Comparison of ENCODE assay signal across 8 mouse cellular contexts in the genomic region with DNA sequence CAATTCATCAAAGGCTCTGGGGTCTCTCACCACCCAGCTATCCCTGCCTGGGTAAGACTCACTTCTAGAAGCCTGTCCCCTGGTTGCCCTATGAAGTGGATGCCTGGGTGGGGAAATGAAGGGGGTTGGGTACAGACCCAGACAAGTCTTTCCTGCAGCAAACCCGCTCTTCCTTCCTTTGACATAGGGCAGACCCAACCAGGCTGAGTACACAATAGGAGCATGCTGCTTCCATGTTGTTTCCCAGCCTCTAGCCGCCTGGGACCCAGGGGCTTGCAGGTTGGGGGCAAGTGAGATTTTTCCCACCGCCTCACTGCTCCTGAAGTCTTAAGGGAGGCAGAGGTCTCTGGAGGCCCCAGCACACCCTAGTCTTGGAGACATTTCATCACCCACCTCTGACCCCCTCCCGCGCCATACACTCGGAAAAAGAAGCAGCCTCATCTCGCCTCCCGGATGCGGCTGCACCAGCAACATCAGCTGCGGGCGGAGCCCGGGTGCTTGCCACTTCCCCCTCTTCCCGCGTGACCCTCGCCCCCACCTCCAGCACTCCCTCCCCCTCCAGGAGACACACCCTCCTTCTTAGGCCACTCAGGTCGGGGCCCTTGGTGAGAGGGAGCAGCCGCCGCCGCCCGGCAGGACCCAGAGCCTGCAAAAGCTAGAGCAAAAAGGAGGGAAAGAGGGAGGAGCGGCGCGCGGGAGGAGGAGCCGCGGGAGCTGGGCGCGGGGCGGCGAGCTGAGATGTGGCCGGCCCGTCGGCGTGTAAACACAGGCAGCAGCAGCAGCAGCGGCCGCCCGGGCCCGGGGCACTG. TPM values are rescaled to one million over a fixed set of nuclear protein-coding genes. Genes with fewer than 3 reads are reported as not detected.
DNase-seq lines count a peak whose midpoint lies in the region; ATAC-seq and TF ChIP-seq lines count a peak whose summit lies in the region.

TSS of gene Dock11 (plus strand) at position 746 of the 809 bp plus-strand sequence.

- H3K36me3 ChIP-seq in hindbrain, embryonic 12.5 days, result no peaks in the 10 kb centered on the region

- peak within 1 kb of the TSS; percentile 65 for H3K9ac ChIP-seq in hindbrain, embryonic 12.5 days

- H3K27me3 ChIP-seq in Patski, result peaks cover 11% of the 10 kb centered on the region
- H3K27me3 ChIP-seq in hindbrain, embryonic 12.5 days, result no peaks in the 10 kb centered on the region

- in situ Hi-C loops in Patski (cut with MboI; ENCODE audit: low pct_unique_long_range_greater_than_20kb), result no loop called here

- DNase-seq in Patski (ENCODE audit: low read depth, low spot score), result no peak
- peak; percentile 56 to 57 for DNase-seq in cerebellum, postnatal 14 days
- DNase-seq in frontal cortex, postnatal 14 days (ENCODE audit: low spot score in 2 of 2), result peak; percentile 14 to 25
- peak; percentile 26 to 31 for DNase-seq in layer of hippocampus, postnatal 25 days (ENCODE audit: extremely low spot score in 1 of 2, low spot score in 1 of 2)
- peak; percentile 64 for DNase-seq in lung, postnatal 25 days (ENCODE audit: low spot score)
- peak; percentile 58 for DNase-seq in ovary, postnatal 36 days (ENCODE audit: low spot score)
- peak; percentile 81 for DNase-seq in thymus, postnatal 25 days

- ATAC-seq in Patski, result peak; percentile 78
- ATAC-seq in hindbrain, embryonic 12.5 days (ENCODE audit: low FRiP score), result peak; percentile 85

- WGBS in hindbrain, embryonic 12.5 days, result 22% methylated on average over 36 of the region's 38 CpGs

- POLR2A ChIA-PET in Patski (lab: Charles Lee), result interaction anchor here (0.6 kb wide), 1 partner anchor 137 kb away, joined by 3 read pairs; no protein-coding TSS in a partner anchor

- no peaks in the 10 kb centered on the region for H3K9me3 ChIP-seq in hindbrain, embryonic 12.5 days (replicated peaks)

- no peak for TF ChIP-seq CTCF in Patski (IDR thresholded peaks at IDR 0.05)

- CTCF ChIA-PET in Patski (lab: Charles Lee), result no interaction called here

- peak within 1 kb of the TSS; percentile 51 for H3K4me2 ChIP-seq in hindbrain, embryonic 12.5 days (replicated peaks)

- peak within 1 kb of the TSS; percentile 88 for H3K27ac ChIP-seq in hindbrain, embryonic 12.5 days

- H3K4me1 ChIP-seq in hindbrain, embryonic 12.5 days, result no peaks in the 10 kb centered on the region

- peak within 1 kb of the TSS; percentile 56 for H3K4me3 ChIP-seq in hindbrain, embryonic 12.5 days

RNA-seq across cellular contexts. Expression of gene Dock11, which starts in this region (rescaled TPM):
- 6.1 TPM for polyA plus RNA-seq in Patski (2021)
- 23.5 and 23.6 TPM in 2 replicates for polyA plus RNA-seq in hindbrain, embryonic 12.5 days (2016; fragmentation: Nextera tagmentation; extraction: Ambion mirVana)
- total RNA-seq in layer of hippocampus, postnatal 25 days (2021), result 10 to 100 TPM; 13.7 to 17.9 TPM
